Mouse (Mus musculus): ENCODE data around the gene Csk. TPM values are rescaled to one million over a fixed set of nuclear protein-coding genes. Genes with fewer than 3 reads are reported as not detected.

Csk gene
- polyA plus RNA-seq, 1 experiment from 2014 or later, result 28.7 TPM

DNA sequence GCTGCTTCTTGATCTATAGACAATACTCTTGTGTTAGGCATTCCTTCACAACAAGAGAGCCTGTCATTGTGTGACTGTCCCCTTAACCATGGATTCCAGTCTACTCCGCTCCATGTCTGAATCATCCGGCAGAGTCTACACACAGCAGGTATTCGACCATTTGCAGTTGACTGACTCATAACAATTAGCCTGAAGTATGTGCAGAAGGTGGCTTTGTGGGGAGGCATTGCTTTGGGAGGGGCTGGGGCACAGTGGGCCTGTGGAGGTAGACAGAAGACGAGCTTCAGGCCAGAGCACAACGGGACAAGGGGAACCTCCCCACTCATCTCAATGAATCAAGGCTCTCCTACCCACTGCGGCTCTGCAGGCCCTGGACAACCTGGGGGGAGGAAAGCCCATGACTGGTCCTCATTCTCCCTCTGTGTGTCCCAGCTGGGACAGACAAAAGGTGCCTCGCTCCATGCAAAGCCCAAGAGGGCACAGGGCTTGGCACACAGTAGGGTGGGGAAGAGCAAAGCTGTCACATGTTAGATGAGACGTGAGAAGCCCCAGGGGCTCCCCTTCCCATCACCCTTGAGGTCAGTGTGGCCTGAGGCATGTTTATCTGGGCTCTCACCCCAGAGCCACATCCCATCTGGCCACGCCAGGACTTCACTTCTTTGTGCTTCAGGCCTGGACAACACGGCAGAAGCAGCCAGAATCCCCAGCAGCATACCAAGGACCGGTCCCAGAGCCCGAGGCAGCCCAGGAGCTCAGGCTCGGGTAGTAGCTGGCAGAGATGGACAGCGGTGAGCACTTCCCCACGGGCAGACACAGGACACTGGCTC, 27.5 kb downstream of the Csk start:
- no peak for TF ChIP-seq CTCF (IDR thresholded peaks at IDR 0.05; ENCODE audit: low read depth)
- Histone ChIP-seq H3K9ac (no peak overlapping the region), H3K36me3 (ENCODE audit: insufficient read depth) (peaks cover 68% of the 10 kb centered on the region), H3K4me1 (ENCODE audit: insufficient read depth) (no peaks in the 10 kb centered on the region), H3K27ac (ENCODE audit: low read depth) (no peak overlapping the region), H3K9me3 (ENCODE audit: low read depth, low read length) (no peaks in the 10 kb centered on the region), H3K4me3 (ENCODE audit: low read depth, low read length) (no peak overlapping the region), H3K27me3 (ENCODE audit: insufficient read depth, low read length) (no peaks in the 10 kb centered on the region), H3K4me2 (no peak overlapping the region)
- no peak for ATAC-seq (ENCODE audit: insufficient read depth)
- DNase-seq, result no peak
- 84% methylated on average over 15 of the region's 15 CpGs for WGBS

DNA sequence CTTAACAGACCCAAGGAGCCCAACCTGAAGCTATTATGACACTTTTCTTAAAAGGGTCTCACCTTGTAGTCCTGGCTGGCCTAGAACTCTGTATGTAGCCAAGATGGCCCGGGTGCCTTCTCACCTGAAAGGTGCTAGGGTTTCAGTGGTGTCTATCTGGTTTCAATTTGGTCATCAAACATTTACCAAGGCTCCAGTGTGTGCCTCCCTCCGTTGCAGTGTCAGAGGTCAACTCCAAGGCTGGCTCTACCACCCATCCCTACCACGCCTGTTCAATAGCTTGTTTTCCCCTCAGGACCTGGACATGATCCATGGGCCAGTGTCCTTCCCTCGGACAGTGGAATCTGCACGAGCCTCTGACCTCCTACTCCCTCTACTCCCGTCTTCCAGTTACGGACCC, 29.1 kb downstream of the Csk start:
- 77% methylated on average over 7 of the region's 7 CpGs for WGBS
- Histone ChIP-seq H3K4me2 (no peak overlapping the region), H3K36me3 (ENCODE audit: insufficient read depth) (peaks cover 52% of the 10 kb centered on the region), H3K27me3 (ENCODE audit: insufficient read depth, low read length) (no peaks in the 10 kb centered on the region), H3K4me3 (ENCODE audit: low read depth, low read length) (no peak overlapping the region), H3K27ac (ENCODE audit: low read depth) (no peak overlapping the region), H3K9me3 (ENCODE audit: low read depth, low read length) (no peaks in the 10 kb centered on the region), H3K4me1 (ENCODE audit: insufficient read depth) (no peaks in the 10 kb centered on the region), H3K9ac (no peak overlapping the region)
- no peak for TF ChIP-seq CTCF (IDR thresholded peaks at IDR 0.05; ENCODE audit: low read depth)
- ATAC-seq (ENCODE audit: insufficient read depth) (no peak), DNase-seq (no peak)

DNA sequence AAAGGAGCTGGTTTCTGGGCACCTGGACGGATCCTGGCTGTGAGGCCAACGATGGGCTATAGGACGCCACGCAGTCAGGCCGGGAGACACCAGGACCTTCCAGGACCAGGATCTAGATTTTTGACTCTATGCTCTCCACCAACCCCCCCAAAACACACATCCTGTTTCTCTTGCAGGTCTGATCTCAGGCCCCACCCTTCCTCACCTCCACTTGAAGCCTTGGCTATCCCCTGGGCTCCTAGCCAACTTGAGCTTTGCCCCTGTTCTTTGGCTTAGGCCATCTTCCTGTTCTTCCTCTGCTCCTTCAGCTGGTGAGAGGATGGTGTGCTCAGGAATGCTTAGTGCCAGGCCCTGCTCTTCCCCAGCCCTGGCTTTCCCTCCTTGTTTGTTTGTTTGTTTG, 32.8 kb downstream of the Csk start, which contains the start of gene Lman1l:
Gene Lman1l, minus strand, starts transcription at position 101 of the 400 bp plus-strand sequence.
- H3K4me2 ChIP-seq, result no peak within 1 kb of the TSS
- H3K4me1 ChIP-seq (ENCODE audit: insufficient read depth), result no peaks in the 10 kb centered on the region
- no peaks in the 10 kb centered on the region for H3K27me3 ChIP-seq (ENCODE audit: insufficient read depth, low read length)
- ATAC-seq (ENCODE audit: insufficient read depth), result no peak
- no peak within 1 kb of the TSS for H3K4me3 ChIP-seq (ENCODE audit: low read depth, low read length)
- peaks cover 17% of the 10 kb centered on the region for H3K36me3 ChIP-seq (ENCODE audit: insufficient read depth)
- no peaks in the 10 kb centered on the region for H3K9me3 ChIP-seq (ENCODE audit: low read depth, low read length)
- H3K27ac ChIP-seq (ENCODE audit: low read depth), result no peak within 1 kb of the TSS
- WGBS, result 83% methylated on average over 5 of the region's 5 CpGs
- no peak for TF ChIP-seq CTCF (IDR thresholded peaks at IDR 0.05; ENCODE audit: low read depth)
- no peak within 1 kb of the TSS for H3K9ac ChIP-seq
- DNase-seq, result no peak

DNA sequence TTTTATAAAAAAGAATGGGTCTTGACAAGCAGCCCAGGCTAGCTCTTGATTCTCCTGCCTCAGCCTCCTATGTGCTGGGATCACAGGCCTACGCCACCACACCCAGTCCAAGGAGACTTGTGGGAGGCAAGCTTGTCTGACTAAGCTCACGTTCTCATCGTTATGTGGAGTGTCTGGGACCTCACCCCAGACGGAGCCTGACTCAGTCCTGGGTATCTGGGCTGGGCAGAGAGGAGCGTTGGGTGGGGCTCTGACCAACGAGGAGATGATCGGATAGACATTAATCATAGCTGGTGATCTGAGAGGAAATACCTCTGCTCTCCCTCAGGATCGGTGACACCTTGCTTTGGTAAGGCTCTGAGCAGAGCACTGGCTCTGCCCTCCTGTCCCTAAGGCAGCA, 34.6 kb downstream of the Csk start:
- H3K9me3 ChIP-seq (ENCODE audit: low read depth, low read length), result no peaks in the 10 kb centered on the region
- DNase-seq, result no peak
- H3K36me3 ChIP-seq (ENCODE audit: insufficient read depth), result no peaks in the 10 kb centered on the region
- no peaks in the 10 kb centered on the region for H3K4me1 ChIP-seq (ENCODE audit: insufficient read depth)
- no peak for TF ChIP-seq CTCF (IDR thresholded peaks at IDR 0.05; ENCODE audit: low read depth)
- no peak overlapping the region for H3K27ac ChIP-seq (ENCODE audit: low read depth)
- no peak overlapping the region for H3K9ac ChIP-seq
- no peak overlapping the region for H3K4me2 ChIP-seq
- no peak for ATAC-seq (ENCODE audit: insufficient read depth)
- H3K4me3 ChIP-seq (ENCODE audit: low read depth, low read length), result no peak overlapping the region
- 56% methylated on average over 8 of the region's 8 CpGs for WGBS
- no peaks in the 10 kb centered on the region for H3K27me3 ChIP-seq (ENCODE audit: insufficient read depth, low read length)

DNA sequence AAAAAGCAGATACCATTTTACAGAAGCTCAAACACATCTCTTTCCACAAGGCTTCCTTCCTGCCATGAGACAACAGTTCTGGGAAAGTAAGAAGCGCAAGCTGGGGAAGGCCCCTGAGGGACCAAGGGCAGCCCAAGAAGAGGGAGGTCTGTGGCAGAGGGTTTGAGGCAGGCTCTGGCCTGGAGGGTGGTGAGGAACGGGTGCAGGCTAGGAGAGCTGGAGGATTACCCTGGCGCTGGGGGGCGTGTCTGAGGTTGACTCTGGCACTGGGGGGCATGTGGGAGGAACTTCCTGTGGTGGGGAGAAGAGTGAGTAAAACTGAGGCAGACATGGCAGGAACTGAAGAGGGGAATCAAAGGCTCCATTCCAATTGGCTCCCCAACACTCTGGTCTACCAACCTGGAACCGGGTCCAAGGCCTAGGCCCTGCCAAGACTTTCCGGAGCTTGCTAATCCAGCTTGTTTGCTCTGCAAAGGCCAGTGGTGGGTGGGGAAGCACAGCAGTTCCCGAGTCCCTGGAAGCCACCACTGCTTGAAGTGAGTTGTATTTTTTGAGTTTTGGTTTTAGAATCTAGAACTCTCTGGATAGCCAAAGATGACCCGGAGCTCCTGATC, 35.8 kb downstream of the Csk start:
- Histone ChIP-seq H3K27ac (ENCODE audit: low read depth) (no peak overlapping the region), H3K4me2 (no peak overlapping the region), H3K4me3 (ENCODE audit: low read depth, low read length) (no peak overlapping the region), H3K9me3 (ENCODE audit: low read depth, low read length) (no peaks in the 10 kb centered on the region), H3K4me1 (ENCODE audit: insufficient read depth) (no peaks in the 10 kb centered on the region), H3K27me3 (ENCODE audit: insufficient read depth, low read length) (no peaks in the 10 kb centered on the region), H3K9ac (no peak overlapping the region), H3K36me3 (ENCODE audit: insufficient read depth) (no peaks in the 10 kb centered on the region)
- ATAC-seq (ENCODE audit: insufficient read depth) (no peak), DNase-seq (no peak)
- TF ChIP-seq CTCF (IDR thresholded peaks at IDR 0.05; ENCODE audit: low read depth), result no peak
- WGBS, result 64% methylated on average over 8 of the region's 8 CpGs

DNA sequence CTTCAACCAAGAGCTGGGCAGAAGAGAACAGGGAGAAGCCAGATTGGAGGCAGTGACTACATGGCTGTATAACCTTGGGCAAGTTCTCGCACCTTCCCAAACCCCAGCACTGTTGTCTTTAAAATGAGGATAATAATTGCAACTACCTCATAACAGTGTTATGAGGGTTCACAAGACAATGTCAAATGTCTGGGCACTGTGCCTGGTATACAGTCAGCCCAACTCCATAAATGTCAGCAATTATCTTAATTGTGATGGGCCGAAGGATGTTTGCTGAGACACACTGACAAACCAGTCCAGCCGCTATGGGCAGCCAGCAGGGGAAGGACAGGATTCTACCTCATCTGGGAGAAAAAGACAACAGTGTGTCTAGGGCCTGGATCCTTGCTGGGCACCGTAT, 38.6 kb downstream of the Csk start:
- Histone ChIP-seq H3K4me2 (no peak overlapping the region), H3K27ac (ENCODE audit: low read depth) (no peak overlapping the region), H3K9ac (no peak overlapping the region), H3K4me3 (ENCODE audit: low read depth, low read length) (no peak overlapping the region), H3K9me3 (ENCODE audit: low read depth, low read length) (no peaks in the 10 kb centered on the region), H3K36me3 (ENCODE audit: insufficient read depth) (no peaks in the 10 kb centered on the region), H3K4me1 (ENCODE audit: insufficient read depth) (no peaks in the 10 kb centered on the region), H3K27me3 (ENCODE audit: insufficient read depth, low read length) (no peaks in the 10 kb centered on the region)
- no peak for TF ChIP-seq CTCF (IDR thresholded peaks at IDR 0.05; ENCODE audit: low read depth)
- DNase-seq (no peak), ATAC-seq (ENCODE audit: insufficient read depth) (no peak)
- 73% methylated on average over 4 of the region's 4 CpGs for WGBS

DNA sequence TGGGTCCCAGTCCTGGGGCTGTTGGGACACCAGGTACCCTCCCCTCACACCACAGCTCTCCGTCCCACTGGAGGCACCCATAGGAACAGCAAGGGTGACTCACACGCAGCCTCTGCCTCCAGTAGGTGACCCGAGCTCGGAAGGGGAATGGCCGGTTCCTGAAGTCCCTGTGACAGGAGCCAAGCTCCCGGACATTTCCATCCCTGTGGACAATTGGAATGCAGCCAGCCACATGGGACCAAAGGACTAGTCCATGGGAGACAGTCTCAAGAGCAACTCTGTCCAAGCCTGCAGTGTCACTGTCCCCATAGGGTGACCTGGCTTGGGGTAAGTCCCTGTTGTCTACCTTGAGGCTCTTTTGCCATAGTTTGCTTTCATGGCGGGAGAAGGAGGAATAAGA, 39.5 kb downstream of the Csk start:
- ATAC-seq (ENCODE audit: insufficient read depth) (no peak), DNase-seq (no peak)
- TF ChIP-seq CTCF (IDR thresholded peaks at IDR 0.05; ENCODE audit: low read depth), result no peak
- H3K9me3 ChIP-seq (ENCODE audit: low read depth, low read length), result no peaks in the 10 kb centered on the region
- 73% methylated on average over 7 of the region's 7 CpGs for WGBS
- no peaks in the 10 kb centered on the region for H3K4me1 ChIP-seq (ENCODE audit: insufficient read depth)
- H3K27ac ChIP-seq (ENCODE audit: low read depth), result no peak overlapping the region
- H3K9ac ChIP-seq, result no peak overlapping the region
- no peak overlapping the region for H3K4me3 ChIP-seq (ENCODE audit: low read depth, low read length)
- H3K36me3 ChIP-seq (ENCODE audit: insufficient read depth), result no peaks in the 10 kb centered on the region
- H3K4me2 ChIP-seq, result no peak overlapping the region
- no peaks in the 10 kb centered on the region for H3K27me3 ChIP-seq (ENCODE audit: insufficient read depth, low read length)
